Mouse (Mus musculus) E14TG2a.4 (cell line): ENCODE results near the gene Rmdn3.

Experiments used
- CTCF ChIP-seq: conservative IDR thresholded peaks from 2 replicates; pipeline ENCODE4 v1.5.1; 2014; ENCODE audit warnings: low read length
- NANOG ChIP-seq: IDR thresholded peaks from 2 replicates; pipeline ENCODE4 v1.6.1; 2014; ENCODE audit warnings: borderline replicate concordance, low read length, mixed read lengths
- POU5F1 ChIP-seq: IDR thresholded peaks from 2 replicates; pipeline ENCODE4 v1.6.1; 2014; ENCODE audit warnings: low read length, borderline replicate concordance

GRCm38 (mm10) chr2:119157836-119158235 is 1.0 kb upstream of the Rmdn3 start:
- TF ChIP-seq CTCF (no peak), NANOG (no peak), POU5F1 (no peak)
